Mouse (Mus musculus) forebrain, embryonic 11.5 days (tissue): ENCODE results near the gene Ints7. TPM values are rescaled to one million over a fixed set of nuclear protein-coding genes. Genes with fewer than 3 reads are reported as not detected.
A peak's percentile ranks its signal among the peaks of the same experiment; 100 is the strongest.

Experiments used
- ATAC-seq: fragments of 200-750 bp; cut with Nextera tagmentation; replicated peaks from 2 replicates; pipeline ENCODE4 v1.8.0; 2017; ENCODE audit warnings: moderate TSS enrichment; ENCODE audit not compliant: low FRiP score
- DNase-seq: peaks from one replicate; pipeline ENCODE4 v3.0.0-alpha.2; 2017; ENCODE audit warnings: low spot score
- H3K27ac ChIP-seq: fragments of 300-500 bp; sonication (generic); 2 replicates; pipeline ENCODE4 v1.5.1; 2014; ENCODE audit warnings: low read depth, low read length
- H3K27me3 ChIP-seq: fragments of 300-500 bp; sonication (generic); 2 replicates; pipeline ENCODE4 v1.6.1; 2014; ENCODE audit warnings: mild to moderate bottlenecking, low read length, mixed read lengths; ENCODE audit not compliant: control insufficient read depth, insufficient read depth
- H3K36me3 ChIP-seq: fragments of 300-500 bp; sonication (generic); 2 replicates; pipeline ENCODE4 v1.6.1; 2014; ENCODE audit warnings: mild to moderate bottlenecking, low read length, moderate library complexity, mixed read lengths; ENCODE audit not compliant: control insufficient read depth, insufficient read depth
- H3K4me1 ChIP-seq: fragments of 300-500 bp; sonication (generic); replicated peaks from 2 replicates; pipeline ENCODE4 v1.6.1; 2014; ENCODE audit warnings: low read length, mixed read lengths; ENCODE audit not compliant: control insufficient read depth, insufficient read depth
- H3K4me2 ChIP-seq: fragments of 300-500 bp; sonication (generic); 2 replicates; pipeline ENCODE4 v1.6.1; 2014; ENCODE audit warnings: low read depth, mild to moderate bottlenecking, low read length, moderate library complexity, mixed read lengths; ENCODE audit not compliant: severe bottlenecking
- H3K4me3 ChIP-seq: fragments of 300-500 bp; sonication (generic); 2 replicates; pipeline ENCODE4 v1.5.1; 2014; ENCODE audit warnings: low read depth, low read length
- H3K9ac ChIP-seq: fragments of 300-500 bp; sonication (generic); 2 replicates; pipeline ENCODE4 v1.6.1; 2014; ENCODE audit warnings: low read length
- H3K9me3 ChIP-seq: fragments of 300-500 bp; sonication (generic); 2 replicates; pipeline ENCODE4 v1.6.1; 2016; ENCODE audit warnings: low read length, mixed read lengths; ENCODE audit not compliant: control insufficient read depth
- WGBS: fragments of 180-500 bp; shearing (Covaris S2); extraction: QIAGEN DNeasy Blood & Tissue Kit; methylation state at CpG from one replicate; pipeline ENCODE4 v1.1.7; 2014; 5-methylcytosine and 5-hydroxymethylcytosine counted together
- polyA plus RNA-seq: library from polyadenylated mRNA; unstranded; fragments of >200 nt; fragmentation: Nextera tagmentation; extraction: Ambion mirVana; gene quantifications from 2 replicates; pipeline ENCODE4 v1.2.1, GENCODE M21; 2014

Gene Ints7
- 78.2 and 83.7 TPM in 2 replicates for polyA plus RNA-seq

DNA sequence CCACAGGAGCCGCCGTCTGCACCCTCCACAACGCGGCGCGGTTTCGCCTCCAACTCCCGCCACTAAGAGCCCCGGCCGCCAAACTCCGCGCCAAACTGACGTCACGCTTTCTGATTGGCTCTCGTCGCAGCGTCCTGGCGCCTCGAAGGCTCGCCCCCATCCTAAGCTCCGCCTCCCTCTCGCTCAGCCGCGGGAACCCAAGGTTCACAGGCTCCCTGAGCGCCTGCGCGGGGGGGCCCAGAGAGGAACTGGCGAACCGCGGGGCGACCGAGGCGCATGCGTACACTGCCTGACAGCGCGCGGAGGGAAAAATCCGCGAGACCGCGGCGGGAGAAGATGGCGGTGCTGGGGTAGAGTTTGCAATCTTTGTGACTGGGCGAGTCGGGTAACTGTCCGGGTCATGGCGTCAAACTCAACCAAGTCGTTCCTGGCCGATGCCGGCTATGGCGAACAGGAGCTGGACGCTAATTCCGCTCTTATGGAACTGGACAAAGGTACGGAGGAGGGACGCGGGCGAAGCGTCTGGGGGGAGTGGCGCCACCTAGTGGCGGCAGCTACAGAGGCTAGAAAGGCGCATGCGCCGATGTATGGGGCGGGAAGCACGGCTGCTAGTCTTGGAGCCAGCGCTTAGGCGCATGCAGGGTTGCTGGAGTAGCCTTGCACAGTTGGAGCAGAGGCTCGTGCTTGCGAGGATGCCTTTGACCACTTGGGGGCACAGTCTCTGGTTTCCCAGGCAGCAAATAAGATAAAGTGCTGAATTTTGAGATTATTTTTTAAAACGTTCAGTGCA is at the start of gene Ints7, which contains the start of gene Dtl:
Gene Ints7 (plus strand): TSS at position 179 of the 790 bp plus-strand sequence.
Gene Dtl (minus strand): TSS at position 87 of the 790 bp plus-strand sequence.
- DNase-seq (peak; percentile 100), ATAC-seq (peak; percentile 98)
- Histone ChIP-seq H3K27ac (peak within 1 kb of the TSS; percentile 88), H3K9me3 (peaks cover 3% of the 10 kb centered on the region; the same call in 1 of the 2 replicates), H3K9ac (peak within 1 kb of the TSS; percentile 82), H3K4me3 (peak within 1 kb of the TSS; percentile 90), H3K27me3 (no peaks in the 10 kb centered on the region), H3K36me3 (no peaks in the 10 kb centered on the region; the same call in 1 of the 2 replicates), H3K4me2 (peak within 1 kb of the TSS; percentile 61), H3K4me1 (peaks cover 2% of the 10 kb centered on the region; the same call in 1 of the 2 replicates)
- WGBS: under 1% methylated on average over 70 of the region's 70 CpGs

DNA sequence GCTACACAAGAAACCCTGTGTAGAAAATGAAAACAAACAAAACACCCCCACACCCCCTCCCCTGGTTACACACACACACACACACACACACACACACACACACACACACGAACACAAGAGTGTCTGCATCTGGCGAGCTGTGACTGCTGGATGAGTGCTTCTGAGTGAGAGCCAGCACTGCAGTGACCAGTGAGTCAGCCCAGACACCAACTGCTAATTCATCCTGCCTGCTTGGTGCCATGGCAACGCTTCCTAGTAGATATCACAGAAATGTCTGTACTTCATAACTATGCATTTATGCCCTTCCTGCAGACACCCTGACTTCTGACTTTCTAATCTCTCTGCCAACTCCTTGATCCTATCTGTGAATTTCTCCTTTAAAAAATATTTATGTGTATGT is 48.3 kb upstream of the Ints7 start:
- Histone ChIP-seq H3K36me3 (no peaks in the 10 kb centered on the region), H3K4me2 (no peak overlapping the region), H3K9me3 (no peaks in the 10 kb centered on the region), H3K4me1 (no peaks in the 10 kb centered on the region), H3K27me3 (no peaks in the 10 kb centered on the region), H3K4me3 (no peak overlapping the region), H3K9ac (no peak overlapping the region), H3K27ac (no peak overlapping the region)
- WGBS: 92% methylated on average over 3 of the region's 3 CpGs
- no peak for ATAC-seq
- DNase-seq: no peak

DNA sequence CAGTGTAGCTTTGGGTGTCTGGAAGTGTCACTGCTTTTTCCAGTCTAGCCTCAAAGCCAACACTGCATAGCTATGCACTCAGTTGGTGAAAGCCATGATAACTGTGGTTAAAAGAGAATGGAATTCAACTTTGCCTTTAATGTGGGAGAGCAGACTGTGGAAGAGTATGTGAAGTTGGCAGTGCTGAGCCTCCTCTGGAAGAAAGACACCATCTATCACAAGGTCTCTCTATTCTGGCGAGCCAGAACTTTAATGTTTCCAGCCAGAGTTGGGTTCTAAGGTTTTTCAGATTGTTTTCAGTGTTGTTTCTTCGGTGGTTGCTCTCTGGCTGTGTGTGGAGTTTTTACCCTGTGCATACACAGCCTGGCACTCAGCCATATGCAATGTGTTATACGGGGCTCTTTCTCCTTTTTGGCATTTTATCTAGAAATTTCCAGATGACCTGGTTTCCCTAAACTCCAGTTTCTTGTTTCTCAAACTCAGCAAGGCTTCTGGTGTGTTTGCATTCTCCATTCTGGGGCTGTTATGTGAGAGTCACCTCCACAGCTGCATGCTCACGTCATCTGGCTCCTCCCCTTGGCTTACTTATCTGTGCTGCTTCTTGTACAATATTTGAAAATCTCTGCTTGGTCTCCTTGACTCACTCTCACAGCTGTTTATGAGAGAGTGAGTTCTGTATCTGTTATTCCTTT is 47.4 kb upstream of the Ints7 start:
- H3K4me1 ChIP-seq: no peaks in the 10 kb centered on the region
- H3K4me2 ChIP-seq: no peak overlapping the region
- H3K4me3 ChIP-seq: no peak overlapping the region
- H3K27me3 ChIP-seq: no peaks in the 10 kb centered on the region
- DNase-seq (no peak), ATAC-seq (no peak)
- no peak overlapping the region for H3K27ac ChIP-seq
- no peaks in the 10 kb centered on the region for H3K9me3 ChIP-seq
- no peak overlapping the region for H3K9ac ChIP-seq
- 82% methylated on average over 4 of the region's 4 CpGs for WGBS
- H3K36me3 ChIP-seq: no peaks in the 10 kb centered on the region

DNA sequence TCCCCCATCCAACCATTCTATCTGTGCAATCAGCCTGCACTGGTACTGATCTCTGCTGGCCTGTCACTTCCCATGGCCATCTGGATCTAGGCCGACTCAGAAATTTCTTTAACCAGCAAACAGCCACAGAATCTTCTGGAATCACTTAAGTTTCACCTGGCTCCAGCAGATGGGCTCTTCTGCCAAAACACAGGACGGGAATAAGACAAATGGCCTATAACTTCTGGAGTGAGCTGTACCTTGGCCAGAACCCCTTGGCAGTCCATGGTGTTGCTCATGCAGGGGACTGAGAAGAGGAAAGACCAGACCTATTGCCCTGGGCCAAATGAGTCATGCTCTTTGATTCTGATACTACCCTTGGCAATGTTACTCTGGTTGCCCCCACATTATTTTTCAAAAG is 46.0 kb upstream of the Ints7 start:
- WGBS: 93% methylated on average over 2 of the region's 2 CpGs
- no peak for DNase-seq
- Histone ChIP-seq H3K36me3 (no peaks in the 10 kb centered on the region), H3K4me1 (no peaks in the 10 kb centered on the region), H3K27me3 (no peaks in the 10 kb centered on the region), H3K9ac (no peak overlapping the region), H3K9me3 (no peaks in the 10 kb centered on the region), H3K27ac (no peak overlapping the region), H3K4me2 (no peak overlapping the region), H3K4me3 (no peak overlapping the region)
- no peak for ATAC-seq

DNA sequence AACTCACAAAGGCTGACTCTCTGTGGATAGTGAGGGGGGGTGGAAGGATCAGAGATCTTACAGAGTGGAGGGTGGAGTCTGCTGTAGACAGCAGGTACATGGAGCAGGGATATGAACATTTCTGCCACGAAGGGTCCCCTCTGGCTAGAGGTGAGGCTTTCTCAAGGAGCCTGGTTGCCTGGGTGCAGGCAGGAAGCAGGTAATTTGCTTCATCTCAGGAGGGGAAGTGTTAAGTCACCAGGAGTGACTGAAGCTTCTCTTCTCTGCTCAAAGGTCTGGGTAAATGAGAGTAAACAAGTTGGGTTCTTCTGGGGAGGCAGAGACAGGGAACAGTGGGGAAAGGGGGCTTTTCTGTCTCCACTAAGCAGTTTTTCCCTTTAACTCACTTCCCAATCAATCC is 44.4 kb upstream of the Ints7 start:
- WGBS: 47% methylated on average over 1 of the region's 1 CpGs

DNA sequence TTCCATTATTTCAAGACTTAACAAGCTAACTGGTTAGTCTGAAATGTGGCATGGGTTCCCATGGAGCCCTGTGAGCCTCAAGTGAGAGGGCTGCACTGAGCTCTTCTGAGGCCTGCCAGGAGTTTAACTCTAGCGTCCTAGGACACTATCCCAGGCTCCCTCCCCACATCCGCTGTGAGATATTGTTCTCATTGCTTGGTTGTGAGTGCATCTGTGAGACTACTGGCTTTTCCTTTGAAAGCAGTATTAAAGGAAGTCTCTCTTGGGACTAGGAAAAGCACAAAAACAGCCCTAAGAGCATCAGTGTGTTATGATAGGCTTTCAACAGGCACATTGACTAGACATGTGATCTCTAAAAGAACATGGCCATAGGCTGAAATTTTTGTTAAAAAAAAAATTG is 40.5 kb upstream of the Ints7 start:
- Histone ChIP-seq H3K4me1 (0 out of 2 replicates have a peak, but pooled peaks cover 2% of the 10 kb centered on the region), H3K9me3 (no peaks in the 10 kb centered on the region), H3K4me3 (no peak overlapping the region), H3K27ac (no peak overlapping the region), H3K4me2 (no peak overlapping the region), H3K36me3 (no peaks in the 10 kb centered on the region; the same call in 1 of the 2 replicates), H3K9ac (no peak overlapping the region), H3K27me3 (no peaks in the 10 kb centered on the region)
- ATAC-seq (no peak), DNase-seq (peak; percentile 37)
- WGBS: 62% methylated on average over 2 of the region's 2 CpGs

More for the DNA sequence above, 44.4 kb upstream of the Ints7 start:
- Histone ChIP-seq H3K9me3 (no peaks in the 10 kb centered on the region), H3K4me1 (no peaks in the 10 kb centered on the region), H3K27me3 (no peaks in the 10 kb centered on the region), H3K4me2 (no peak overlapping the region), H3K36me3 (no peaks in the 10 kb centered on the region; the same call in 1 of the 2 replicates), H3K27ac (no peak overlapping the region), H3K4me3 (no peak overlapping the region), H3K9ac (no peak overlapping the region)
- DNase-seq: peak; percentile 20
- ATAC-seq: no peak

DNA sequence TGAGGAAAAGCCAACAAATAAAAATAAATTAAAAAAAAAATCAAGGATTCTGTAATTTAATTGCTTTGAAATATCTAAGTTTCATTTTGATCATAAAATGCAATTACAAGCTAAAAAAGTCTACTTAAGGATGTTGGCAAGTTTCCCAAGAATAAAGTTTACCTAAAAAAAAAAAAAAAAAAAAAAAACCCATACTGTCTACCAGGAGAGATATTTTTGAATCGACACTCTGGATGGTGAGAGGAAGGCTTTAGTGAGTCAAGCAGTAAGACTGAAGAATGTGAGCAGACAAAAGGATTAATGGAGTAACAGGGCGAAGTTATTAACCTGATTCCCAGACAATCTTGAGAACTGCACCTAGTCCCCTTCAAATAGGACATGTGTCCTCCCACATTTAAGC is 35.1 kb upstream of the Ints7 start:
- 91% methylated on average over 2 of the region's 2 CpGs for WGBS
- Histone ChIP-seq H3K27ac (no peak overlapping the region), H3K36me3 (peaks cover 4% of the 10 kb centered on the region), H3K4me2 (no peak overlapping the region), H3K4me3 (no peak overlapping the region), H3K9me3 (no peaks in the 10 kb centered on the region), H3K4me1 (0 out of 2 replicates have a peak, but pooled peaks cover 2% of the 10 kb centered on the region), H3K9ac (no peak overlapping the region), H3K27me3 (no peaks in the 10 kb centered on the region)
- DNase-seq (no peak), ATAC-seq (no peak)

DNA sequence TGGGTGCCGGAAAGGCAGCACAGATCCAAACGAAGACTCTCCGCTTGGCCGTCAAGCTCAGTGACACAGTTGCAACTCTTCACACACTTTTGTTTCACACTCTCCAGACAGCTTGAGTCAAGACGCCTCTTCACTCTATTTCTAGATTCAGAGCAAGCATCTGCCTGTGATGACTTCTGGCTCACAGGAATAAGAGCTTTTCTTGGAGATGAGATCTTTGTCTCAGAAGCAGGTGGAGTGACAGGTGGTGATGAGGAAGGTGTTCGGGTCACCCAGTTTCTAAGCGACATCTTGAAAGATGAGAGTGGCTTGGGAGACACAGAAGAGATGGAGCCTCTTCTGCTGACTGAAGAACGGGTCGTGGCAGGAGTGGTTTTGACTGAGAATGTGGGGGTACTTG is 34.4 kb upstream of the Ints7 start:
- no peak overlapping the region for H3K4me3 ChIP-seq
- H3K4me1 ChIP-seq: 0 out of 2 replicates have a peak, but pooled peaks cover 2% of the 10 kb centered on the region
- no peaks in the 10 kb centered on the region for H3K9me3 ChIP-seq
- H3K27ac ChIP-seq: no peak overlapping the region
- no peak for ATAC-seq
- H3K4me2 ChIP-seq: no peak overlapping the region
- no peaks in the 10 kb centered on the region for H3K27me3 ChIP-seq
- DNase-seq: no peak
- no peak overlapping the region for H3K9ac ChIP-seq
- WGBS: 94% methylated on average over 9 of the region's 9 CpGs
- H3K36me3 ChIP-seq: peaks cover 10% of the 10 kb centered on the region
